Mouse (Mus musculus): Measurements from ENCODE around the gene Btbd11. TPM values are rescaled to one million over a fixed set of nuclear protein-coding genes. Genes with fewer than 3 reads are reported as not detected.

Gene Btbd11
- polyA plus RNA-seq, 1 experiment from 2014 or later: 8.3 TPM

DNA sequence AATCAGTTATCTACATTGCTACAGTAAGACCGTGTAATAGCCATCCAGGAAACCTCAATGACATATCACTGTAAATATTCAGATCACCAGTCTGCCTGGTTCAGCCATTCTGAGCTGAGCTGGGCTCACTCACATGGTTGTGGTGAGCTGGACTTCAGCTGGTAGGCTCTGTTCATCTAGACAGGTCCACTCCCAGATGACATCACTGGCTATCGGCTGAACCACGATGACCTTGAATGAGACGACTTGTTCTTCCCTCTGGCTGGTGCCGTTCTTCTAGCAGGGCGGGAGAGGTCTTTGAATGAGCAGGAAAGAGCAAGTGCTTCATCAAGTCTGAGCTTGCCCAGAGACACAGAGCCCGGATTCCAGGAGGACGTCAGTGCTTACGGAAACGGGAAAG is 19.7 kb upstream of the Btbd11 start:
- H3K4me2 ChIP-seq (replicated peaks; ENCODE audit: low read depth, low read length): no peak overlapping the region
- H3K9ac ChIP-seq (ENCODE audit: low read depth, low read length): no peak overlapping the region
- no peaks in the 10 kb centered on the region for H3K36me3 ChIP-seq (ENCODE audit: control insufficient read depth, insufficient read depth, low read length)
- no peaks in the 10 kb centered on the region for H3K4me1 ChIP-seq (replicated peaks; ENCODE audit: control insufficient read depth, insufficient read depth, low read length)
- no peaks in the 10 kb centered on the region for H3K9me3 ChIP-seq (ENCODE audit: control insufficient read depth, low read length)
- H3K27me3 ChIP-seq (ENCODE audit: control insufficient read depth, insufficient read depth, low read length): no peaks in the 10 kb centered on the region
- WGBS: 89% methylated on average over 10 of the region's 10 CpGs
- ATAC-seq (ENCODE audit: low FRiP score) (no peak), DNase-seq (ENCODE audit: low spot score) (no peak)
- H3K4me3 ChIP-seq (ENCODE audit: low read depth, low read length): no peak overlapping the region
- H3K27ac ChIP-seq (ENCODE audit: low read depth, low read length): no peak overlapping the region

GRCm38 (mm10) chr10:85371309-85371708 is 15.3 kb upstream of the Btbd11 start:
- no peaks in the 10 kb centered on the region for H3K36me3 ChIP-seq (ENCODE audit: control insufficient read depth, insufficient read depth, low read length)
- H3K9ac ChIP-seq (ENCODE audit: low read depth, low read length): no peak overlapping the region
- H3K4me2 ChIP-seq (replicated peaks; ENCODE audit: low read depth, low read length): no peak overlapping the region
- H3K4me3 ChIP-seq (ENCODE audit: low read depth, low read length): no peak overlapping the region
- H3K9me3 ChIP-seq (ENCODE audit: control insufficient read depth, low read length): no peaks in the 10 kb centered on the region
- DNase-seq (ENCODE audit: low spot score) (no peak), ATAC-seq (ENCODE audit: low FRiP score) (no peak)
- H3K4me1 ChIP-seq (replicated peaks; ENCODE audit: control insufficient read depth, insufficient read depth, low read length): no peaks in the 10 kb centered on the region
- WGBS: 80% methylated on average over 2 of the region's 2 CpGs
- no peaks in the 10 kb centered on the region for H3K27me3 ChIP-seq (ENCODE audit: control insufficient read depth, insufficient read depth, low read length)
- H3K27ac ChIP-seq (ENCODE audit: low read depth, low read length): no peak overlapping the region

GRCm38 (mm10) chr10:85372108-85372507 is 14.5 kb upstream of the Btbd11 start:
- no peak overlapping the region for H3K4me3 ChIP-seq (ENCODE audit: low read depth, low read length)
- H3K9ac ChIP-seq (ENCODE audit: low read depth, low read length): no peak overlapping the region
- no peak overlapping the region for H3K27ac ChIP-seq (ENCODE audit: low read depth, low read length)
- 83% methylated on average over 4 of the region's 4 CpGs for WGBS
- H3K4me2 ChIP-seq (replicated peaks; ENCODE audit: low read depth, low read length): no peak overlapping the region
- no peaks in the 10 kb centered on the region for H3K36me3 ChIP-seq (ENCODE audit: control insufficient read depth, insufficient read depth, low read length)
- DNase-seq (ENCODE audit: low spot score): no peak
- H3K9me3 ChIP-seq (ENCODE audit: control insufficient read depth, low read length): no peaks in the 10 kb centered on the region
- no peaks in the 10 kb centered on the region for H3K27me3 ChIP-seq (ENCODE audit: control insufficient read depth, insufficient read depth, low read length)
- no peaks in the 10 kb centered on the region for H3K4me1 ChIP-seq (replicated peaks; ENCODE audit: control insufficient read depth, insufficient read depth, low read length)
- ATAC-seq (ENCODE audit: low FRiP score): no peak

GRCm38 (mm10) chr10:85378972-85379371 is 7.6 kb upstream of the Btbd11 start:
- no peaks in the 10 kb centered on the region for H3K4me1 ChIP-seq (replicated peaks; ENCODE audit: control insufficient read depth, insufficient read depth, low read length)
- WGBS: 21% methylated on average over 8 of the region's 8 CpGs
- no peaks in the 10 kb centered on the region for H3K27me3 ChIP-seq (ENCODE audit: control insufficient read depth, insufficient read depth, low read length)
- no peak for ATAC-seq (ENCODE audit: low FRiP score)
- H3K9ac ChIP-seq (ENCODE audit: low read depth, low read length): no peak overlapping the region
- H3K4me3 ChIP-seq (ENCODE audit: low read depth, low read length): no peak overlapping the region
- H3K9me3 ChIP-seq (ENCODE audit: control insufficient read depth, low read length): no peaks in the 10 kb centered on the region
- no peak overlapping the region for H3K4me2 ChIP-seq (replicated peaks; ENCODE audit: low read depth, low read length)
- no peak overlapping the region for H3K27ac ChIP-seq (ENCODE audit: low read depth, low read length)
- no peak for DNase-seq (ENCODE audit: low spot score)
- no peaks in the 10 kb centered on the region for H3K36me3 ChIP-seq (ENCODE audit: control insufficient read depth, insufficient read depth, low read length)

DNA sequence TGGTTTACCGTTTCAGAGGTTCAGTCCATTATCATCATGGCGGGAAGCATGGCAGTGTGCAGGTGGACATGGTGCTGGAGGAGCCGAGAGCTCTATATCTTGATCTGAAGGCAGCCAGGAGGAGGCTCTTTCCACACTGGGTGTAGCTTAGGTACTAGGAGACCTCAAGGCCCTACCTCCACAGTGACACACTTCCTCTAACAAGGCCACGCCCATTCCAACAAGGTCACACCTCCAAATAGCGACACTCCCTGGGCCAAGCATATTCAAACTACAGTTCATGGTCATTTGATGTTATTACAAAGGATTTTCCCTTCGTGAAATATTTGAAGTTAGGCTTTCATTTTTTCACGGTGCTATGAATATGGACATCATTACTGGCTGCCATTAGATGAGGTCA is 3.6 kb upstream of the Btbd11 start:
- Histone ChIP-seq H3K4me2 (replicated peaks; ENCODE audit: low read depth, low read length) (no peak overlapping the region), H3K4me3 (ENCODE audit: low read depth, low read length) (no peak overlapping the region), H3K27me3 (ENCODE audit: control insufficient read depth, insufficient read depth, low read length) (no peaks in the 10 kb centered on the region; the same call in 1 of the 2 replicates), H3K9me3 (ENCODE audit: control insufficient read depth, low read length) (no peaks in the 10 kb centered on the region), H3K4me1 (replicated peaks; ENCODE audit: control insufficient read depth, insufficient read depth, low read length) (no peaks in the 10 kb centered on the region; the same call in 1 of the 2 replicates), H3K36me3 (ENCODE audit: control insufficient read depth, insufficient read depth, low read length) (no peaks in the 10 kb centered on the region), H3K27ac (ENCODE audit: low read depth, low read length) (no peak overlapping the region), H3K9ac (ENCODE audit: low read depth, low read length) (no peak overlapping the region)
- DNase-seq (ENCODE audit: low spot score) (no peak), ATAC-seq (ENCODE audit: low FRiP score) (no peak)
- 86% methylated on average over 7 of the region's 7 CpGs for WGBS

GRCm38 (mm10) chr10:85387219-85388070 is 831 bp downstream of the Btbd11 start:
- WGBS: under 1% methylated on average over 74 of the region's 78 CpGs
- peak overlapping the region; percentile 99 for H3K4me2 ChIP-seq (replicated peaks; ENCODE audit: low read depth, low read length)
- peak; percentile 74 for DNase-seq (ENCODE audit: low spot score)
- H3K4me1 ChIP-seq (replicated peaks; ENCODE audit: control insufficient read depth, insufficient read depth, low read length): peaks cover 3% of the 10 kb centered on the region; the same call in 1 of the 2 replicates
- no peaks in the 10 kb centered on the region for H3K9me3 ChIP-seq (ENCODE audit: control insufficient read depth, low read length)
- H3K27me3 ChIP-seq (ENCODE audit: control insufficient read depth, insufficient read depth, low read length): peaks cover 2% of the 10 kb centered on the region; the same call in 1 of the 2 replicates
- peak overlapping the region; percentile 63 for H3K9ac ChIP-seq (ENCODE audit: low read depth, low read length)
- ATAC-seq (ENCODE audit: low FRiP score): peak; percentile 29
- no peak overlapping the region; the same call in 1 of the 2 replicates for H3K27ac ChIP-seq (ENCODE audit: low read depth, low read length)
- no peaks in the 10 kb centered on the region for H3K36me3 ChIP-seq (ENCODE audit: control insufficient read depth, insufficient read depth, low read length)
- peak overlapping the region; percentile 49 for H3K4me3 ChIP-seq (ENCODE audit: low read depth, low read length)

DNA sequence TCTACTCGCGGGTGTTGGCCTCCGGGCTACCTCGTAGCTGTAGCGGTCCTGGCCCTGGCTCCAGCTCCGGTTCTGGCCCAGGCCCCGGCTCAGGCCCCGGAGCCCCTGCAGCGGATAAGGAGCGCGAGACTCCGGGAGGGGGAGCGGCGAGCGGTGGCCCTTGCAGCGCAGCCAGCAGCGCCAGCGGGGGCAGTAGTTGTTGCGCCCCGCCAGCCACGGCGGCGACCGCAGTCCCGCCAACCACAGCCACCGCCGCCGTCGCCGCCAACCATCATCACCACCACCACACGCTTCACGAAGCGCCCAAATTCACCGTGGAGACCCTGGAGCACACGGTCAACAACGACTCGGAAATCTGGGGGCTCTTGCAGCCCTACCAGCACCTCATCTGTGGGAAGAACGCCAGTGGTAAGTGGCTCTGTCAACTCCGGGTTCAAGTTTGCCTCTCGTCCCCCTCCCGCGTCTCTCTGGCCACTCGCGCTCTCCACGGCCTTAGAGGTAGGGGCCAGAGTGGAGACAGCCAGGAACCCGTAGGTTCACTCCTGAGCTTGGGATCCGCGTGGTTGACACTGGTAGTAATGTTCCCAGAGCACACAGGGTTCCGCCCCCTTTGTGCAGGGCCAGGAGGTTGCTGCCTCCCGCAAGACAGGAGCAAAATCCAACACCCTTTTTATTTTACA is 1.6 kb downstream of the Btbd11 start:
- H3K4me1 ChIP-seq (replicated peaks; ENCODE audit: control insufficient read depth, insufficient read depth, low read length): peaks cover 3% of the 10 kb centered on the region; the same call in 1 of the 2 replicates
- WGBS: under 1% methylated on average over 47 of the region's 50 CpGs
- H3K27ac ChIP-seq (ENCODE audit: low read depth, low read length): no peak overlapping the region
- H3K9me3 ChIP-seq (ENCODE audit: control insufficient read depth, low read length): no peaks in the 10 kb centered on the region
- DNase-seq (ENCODE audit: low spot score) (peak; percentile 58), ATAC-seq (ENCODE audit: low FRiP score) (peak; percentile 18; the same call in 1 of the 2 replicates)
- peak overlapping the region; percentile 63 for H3K9ac ChIP-seq (ENCODE audit: low read depth, low read length)
- H3K36me3 ChIP-seq (ENCODE audit: control insufficient read depth, insufficient read depth, low read length): no peaks in the 10 kb centered on the region
- peak overlapping the region; percentile 49 for H3K4me3 ChIP-seq (ENCODE audit: low read depth, low read length)
- peaks cover 2% of the 10 kb centered on the region; the same call in 1 of the 2 replicates for H3K27me3 ChIP-seq (ENCODE audit: control insufficient read depth, insufficient read depth, low read length)
- H3K4me2 ChIP-seq (replicated peaks; ENCODE audit: low read depth, low read length): peak overlapping the region; percentile 99

DNA sequence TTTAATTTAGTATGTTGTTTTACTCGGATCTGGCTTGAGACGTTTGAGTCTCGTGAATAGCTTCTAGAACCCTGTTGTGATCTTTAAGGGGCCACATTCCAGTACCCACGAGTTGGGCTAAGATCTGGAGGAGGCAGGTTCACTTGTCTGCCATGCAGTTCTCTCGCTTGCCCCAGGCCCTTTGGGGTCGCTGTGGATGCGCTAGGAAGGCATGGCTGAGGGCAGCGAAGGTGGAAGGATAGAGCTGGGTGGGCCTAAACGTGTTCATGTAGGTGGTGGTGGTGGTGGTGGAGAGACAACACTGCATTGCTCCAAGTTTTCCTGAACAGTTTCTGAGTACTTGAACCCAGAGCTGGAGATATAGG is 2.1 kb downstream of the Btbd11 start:
- no peak overlapping the region for H3K27ac ChIP-seq (ENCODE audit: low read depth, low read length)
- H3K4me3 ChIP-seq (ENCODE audit: low read depth, low read length): peak overlapping the region; percentile 49
- H3K9ac ChIP-seq (ENCODE audit: low read depth, low read length): no peak overlapping the region
- peak overlapping the region; percentile 99 for H3K4me2 ChIP-seq (replicated peaks; ENCODE audit: low read depth, low read length)
- peak; percentile 76 for DNase-seq (ENCODE audit: low spot score)
- H3K9me3 ChIP-seq (ENCODE audit: control insufficient read depth, low read length): no peaks in the 10 kb centered on the region
- 0 out of 2 replicates have a peak, but pooled peaks have one; percentile 17 for ATAC-seq (ENCODE audit: low FRiP score)
- no peaks in the 10 kb centered on the region for H3K36me3 ChIP-seq (ENCODE audit: control insufficient read depth, insufficient read depth, low read length)
- peaks cover 3% of the 10 kb centered on the region; the same call in 1 of the 2 replicates for H3K4me1 ChIP-seq (replicated peaks; ENCODE audit: control insufficient read depth, insufficient read depth, low read length)
- WGBS: 0% methylated on average over 9 of the region's 9 CpGs
- H3K27me3 ChIP-seq (ENCODE audit: control insufficient read depth, insufficient read depth, low read length): peaks cover 2% of the 10 kb centered on the region; the same call in 1 of the 2 replicates

All from hindbrain, embryonic 11.5 days (tissue).